Mouse (Mus musculus) midbrain, embryonic 10.5 days (tissue): ENCODE data around the gene Hsf5. TPM values are rescaled to one million over a fixed set of nuclear protein-coding genes. Genes with fewer than 3 reads are reported as not detected.

ENCODE experiments used
- DNase-seq: peaks from one replicate; pipeline ENCODE4 v3.0.0-alpha.2; 2017; ENCODE audit warnings: low spot score
- H3K27ac ChIP-seq: fragments of 300-500 bp; sonication (generic); replicated peaks from 2 replicates; pipeline ENCODE4 v1.5.1; 2016; ENCODE audit warnings: mild to moderate bottlenecking
- H3K27me3 ChIP-seq: fragments of 300-500 bp; sonication (generic); 2 replicates; pipeline ENCODE4 v1.6.1; 2016; ENCODE audit warnings: low read depth, mild to moderate bottlenecking; ENCODE audit not compliant: poor library complexity, severe bottlenecking
- H3K36me3 ChIP-seq: fragments of 300-500 bp; sonication (generic); 2 replicates; pipeline ENCODE4 v1.6.1; 2016; ENCODE audit warnings: mild to moderate bottlenecking, moderate library complexity
- H3K4me1 ChIP-seq: fragments of 300-500 bp; sonication (generic); 2 replicates; pipeline ENCODE4 v1.6.1; 2016
- H3K4me3 ChIP-seq: fragments of 300-500 bp; sonication (generic); 2 replicates; pipeline ENCODE4 v1.5.1; 2016; ENCODE audit warnings: mild to moderate bottlenecking, moderate library complexity
- H3K9me3 ChIP-seq: fragments of 300-500 bp; sonication (generic); replicated peaks from 2 replicates; pipeline ENCODE4 v1.6.1; 2016; ENCODE audit warnings: mild to moderate bottlenecking
- whole genome bisulfite sequencing: fragments of 180-500 bp; shearing (Covaris S2); methylation state at CpG from one replicate; pipeline ENCODE4 v1.1.7; 2016; 5-methylcytosine and 5-hydroxymethylcytosine counted together
- polyA plus RNA-seq: library from polyadenylated mRNA; unstranded; fragments of >200 nt; fragmentation: Nextera tagmentation; extraction: Ambion mirVana; gene quantifications from 2 replicates; pipeline ENCODE4 v1.2.1, GENCODE M21; 2016

Gene Hsf5
- polyA plus RNA-seq, 1 experiment from 2014 or later = 0.42 TPM

DNA sequence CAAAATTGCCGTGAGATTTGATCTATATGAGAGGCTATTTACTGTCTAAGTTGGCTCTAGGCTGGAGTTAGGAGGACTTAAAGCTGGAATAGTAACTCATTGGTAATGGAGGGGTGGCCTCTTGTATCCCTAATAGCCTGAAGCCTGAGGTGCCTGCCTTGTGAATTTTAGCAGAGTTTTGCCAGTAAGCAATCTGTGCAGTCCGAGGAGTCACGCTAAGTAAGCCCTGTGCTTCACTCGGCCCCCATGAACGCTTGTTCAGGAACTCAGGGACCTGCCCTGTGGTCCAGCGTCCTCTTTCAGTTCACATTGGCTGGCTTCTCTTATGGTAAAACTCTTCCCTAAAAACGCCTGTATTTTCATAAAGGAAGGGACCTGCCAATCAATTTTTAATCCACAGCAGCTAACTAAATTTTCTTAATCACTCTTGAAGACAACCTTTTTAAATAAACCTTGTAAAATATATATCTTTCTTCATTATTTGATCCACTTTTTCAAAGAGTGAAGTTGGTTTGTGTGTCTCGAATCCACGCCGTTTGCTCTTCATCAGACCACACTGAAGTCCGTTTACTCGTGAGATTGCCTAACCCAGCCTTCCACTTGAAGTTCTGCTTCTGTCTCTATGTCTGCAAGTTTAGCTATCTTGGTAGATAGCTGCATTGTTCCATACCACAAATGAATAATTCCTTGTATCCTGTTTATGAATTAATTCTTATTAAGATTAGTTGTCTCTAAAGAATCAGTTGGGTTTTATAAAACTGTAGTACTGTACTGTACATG is 49.5 kb downstream of the Hsf5 start:
- no peaks in the 10 kb centered on the region for H3K36me3 ChIP-seq
- WGBS = 86% methylated on average over 12 of the region's 12 CpGs
- no peak overlapping the region for H3K4me3 ChIP-seq
- no peaks in the 10 kb centered on the region for H3K9me3 ChIP-seq
- no peak for DNase-seq
- peaks cover 26% of the 10 kb centered on the region for H3K27me3 ChIP-seq
- peaks cover 7% of the 10 kb centered on the region for H3K4me1 ChIP-seq
- H3K27ac ChIP-seq = no peak overlapping the region

DNA sequence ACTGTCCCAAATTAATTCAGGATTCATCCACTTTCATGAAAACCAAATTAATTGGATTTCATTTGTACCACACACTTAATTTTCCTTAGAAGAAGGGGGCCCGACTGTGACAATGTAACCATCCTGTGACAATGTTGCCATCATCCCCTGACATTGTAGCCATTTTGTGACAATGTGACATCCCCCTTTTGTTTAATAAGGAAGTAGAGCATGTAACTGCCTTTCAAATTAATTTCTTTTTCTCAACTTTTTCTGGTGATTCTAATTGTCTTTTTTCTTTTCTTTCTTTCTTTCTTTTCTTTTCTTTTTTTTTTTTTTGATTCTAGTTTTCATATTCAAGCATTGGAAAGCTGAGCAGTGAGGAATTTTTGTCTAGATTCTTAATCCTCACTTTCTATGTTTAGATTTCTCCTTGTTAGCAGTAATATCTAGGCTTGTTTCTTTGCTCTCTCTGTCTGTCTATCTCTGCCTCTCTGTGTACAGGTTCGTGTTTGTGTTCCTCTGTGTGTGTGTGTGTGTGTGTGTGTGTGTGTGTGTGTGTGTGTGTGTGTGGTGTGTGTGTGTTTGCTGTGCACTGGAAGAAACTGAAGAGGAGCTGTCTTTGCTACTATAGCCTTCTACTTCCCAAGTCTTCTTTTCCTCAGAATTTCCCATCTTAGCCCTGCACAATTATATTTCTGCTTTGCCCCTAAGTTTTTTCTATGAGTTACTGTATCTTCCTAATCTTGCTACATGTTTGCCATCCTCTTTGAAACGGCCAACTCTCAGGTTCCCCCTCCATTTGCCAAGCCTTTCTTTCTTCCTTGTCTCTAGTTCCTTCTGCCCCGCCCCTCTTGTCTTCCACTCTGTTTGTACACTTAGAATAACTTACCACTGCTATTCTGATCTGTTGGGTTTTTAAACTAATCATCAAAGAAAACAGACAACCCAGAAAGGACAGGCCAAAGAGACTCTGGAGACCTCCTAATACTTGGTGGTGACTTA is 50.4 kb downstream of the Hsf5 start:
- no peaks in the 10 kb centered on the region for H3K36me3 ChIP-seq
- H3K27ac ChIP-seq = no peak overlapping the region
- no peak overlapping the region for H3K4me3 ChIP-seq
- WGBS = 77% methylated on average over 4 of the region's 4 CpGs
- H3K9me3 ChIP-seq = no peaks in the 10 kb centered on the region
- peaks cover 23% of the 10 kb centered on the region for H3K27me3 ChIP-seq
- peaks cover 6% of the 10 kb centered on the region for H3K4me1 ChIP-seq
- no peak for DNase-seq

DNA sequence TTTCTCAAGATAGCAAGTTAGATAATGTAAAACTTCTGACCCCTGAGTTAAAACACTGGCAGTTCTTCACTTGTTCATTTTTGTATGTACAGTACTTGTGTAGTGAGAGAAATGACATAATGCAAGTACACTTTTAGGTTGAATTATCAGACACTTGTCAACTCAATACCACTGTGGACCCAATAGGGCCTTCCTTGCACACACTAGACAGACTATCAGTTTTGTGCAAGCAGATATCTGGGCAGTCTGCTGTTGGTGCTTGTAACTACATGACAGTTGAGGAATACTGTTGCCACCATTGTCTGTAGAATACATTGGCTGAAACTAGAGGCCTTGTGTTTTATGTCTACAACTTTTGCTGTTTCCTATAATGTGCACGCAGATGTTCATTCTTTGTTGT is 56.3 kb downstream of the Hsf5 start:
- WGBS = 95% methylated on average over 1 of the region's 1 CpGs
- no peaks in the 10 kb centered on the region for H3K9me3 ChIP-seq
- DNase-seq = no peak
- H3K36me3 ChIP-seq = no peaks in the 10 kb centered on the region
- H3K27ac ChIP-seq = no peak overlapping the region
- H3K4me1 ChIP-seq = 0 out of 2 replicates have a peak, but pooled peaks cover 4% of the 10 kb centered on the region
- H3K27me3 ChIP-seq = no peaks in the 10 kb centered on the region
- no peak overlapping the region for H3K4me3 ChIP-seq

DNA sequence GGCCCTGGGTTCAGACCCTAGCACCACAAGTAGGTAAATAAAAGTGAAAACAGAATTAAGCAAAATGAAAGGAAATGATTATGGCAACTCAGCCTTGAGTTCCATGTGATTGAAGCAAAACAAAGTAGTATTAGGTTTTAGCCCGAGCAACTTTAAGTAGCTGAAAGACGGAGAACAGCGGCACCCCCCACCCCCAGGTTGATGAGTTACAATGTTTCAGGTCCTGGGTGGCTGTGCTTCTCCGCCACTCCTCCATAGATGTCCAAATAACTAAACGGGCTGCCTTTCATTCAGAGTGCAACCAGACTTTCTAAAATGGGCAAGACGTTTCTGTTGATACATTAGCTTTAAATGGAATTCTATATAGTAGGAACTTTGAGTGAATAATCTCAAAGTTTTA is 58.6 kb downstream of the Hsf5 start:
- Histone ChIP-seq H3K4me1 (0 out of 2 replicates have a peak, but pooled peaks cover 4% of the 10 kb centered on the region), H3K36me3 (no peaks in the 10 kb centered on the region), H3K27ac (no peak overlapping the region), H3K27me3 (no peaks in the 10 kb centered on the region), H3K9me3 (no peaks in the 10 kb centered on the region), H3K4me3 (no peak overlapping the region)
- 91% methylated on average over 6 of the region's 6 CpGs for WGBS
- DNase-seq = no peak

DNA sequence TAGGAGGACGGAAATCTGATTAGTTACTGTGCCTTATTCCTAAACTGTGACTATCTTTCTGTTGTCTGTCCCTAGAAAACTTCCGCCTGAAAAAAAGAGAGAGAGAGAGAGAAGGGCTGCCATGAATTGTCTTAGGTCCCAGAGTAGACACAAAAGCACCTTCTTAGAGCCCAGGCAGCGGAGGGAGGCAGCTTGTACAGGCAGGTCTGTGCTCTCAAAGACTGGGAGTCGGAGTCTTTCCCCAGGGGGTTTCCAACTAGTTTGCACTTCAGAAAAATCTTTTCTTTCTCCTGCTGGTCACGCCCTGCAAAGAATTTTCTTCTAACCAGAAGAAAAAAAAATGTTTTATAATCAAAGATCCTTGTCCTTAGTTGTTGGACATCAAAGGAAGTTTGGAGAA is 60.8 kb downstream of the Hsf5 start:
- H3K4me3 ChIP-seq = no peak overlapping the region
- no peak overlapping the region for H3K27ac ChIP-seq
- 49% methylated on average over 5 of the region's 5 CpGs for WGBS
- DNase-seq = no peak
- H3K36me3 ChIP-seq = no peaks in the 10 kb centered on the region
- H3K27me3 ChIP-seq = no peaks in the 10 kb centered on the region
- H3K4me1 ChIP-seq = 0 out of 2 replicates have a peak, but pooled peaks cover 4% of the 10 kb centered on the region
- no peaks in the 10 kb centered on the region for H3K9me3 ChIP-seq

DNA sequence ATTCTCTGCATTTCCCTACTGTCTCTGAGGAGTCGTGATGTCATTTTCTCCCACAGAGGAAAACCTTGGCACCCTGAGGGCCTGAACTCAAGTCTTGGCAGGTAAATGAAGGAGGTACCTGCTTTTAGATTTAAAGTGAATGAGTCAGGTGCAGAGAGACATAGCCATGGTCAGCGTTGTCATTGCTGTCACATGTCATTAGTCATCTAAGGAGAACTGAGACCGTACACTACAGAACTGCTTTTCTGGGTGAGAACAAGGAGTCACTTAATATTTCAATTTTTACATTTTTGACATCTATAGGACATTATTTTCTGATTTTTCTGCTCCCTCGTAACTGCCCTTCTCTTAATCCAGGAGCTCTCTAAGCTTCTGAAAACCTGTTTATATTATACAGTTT is 61.6 kb downstream of the Hsf5 start:
- no peaks in the 10 kb centered on the region for H3K27me3 ChIP-seq
- WGBS = 86% methylated on average over 4 of the region's 4 CpGs

DNA sequence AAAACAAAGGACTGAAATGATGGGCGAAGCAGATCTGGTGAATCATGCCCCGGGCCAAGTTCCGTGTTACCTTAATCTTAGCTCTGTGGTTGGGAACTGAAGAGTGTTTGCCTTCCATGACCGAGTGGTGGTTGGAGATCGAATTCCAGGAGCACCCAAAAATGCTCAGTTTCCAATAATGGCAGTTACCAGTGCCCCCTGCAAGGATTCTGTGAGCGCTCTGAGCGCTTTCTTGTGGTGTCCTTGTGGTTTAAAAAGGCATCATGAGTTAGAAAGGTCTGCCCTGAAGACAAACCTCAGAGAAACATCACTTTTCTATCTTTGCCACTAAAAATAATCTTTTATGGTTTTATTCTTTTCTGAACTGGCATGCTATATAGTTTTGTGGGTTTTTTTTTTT is 62.0 kb downstream of the Hsf5 start:
- no peak overlapping the region for H3K27ac ChIP-seq
- H3K27me3 ChIP-seq = no peaks in the 10 kb centered on the region
- H3K4me3 ChIP-seq = no peak overlapping the region
- WGBS = 92% methylated on average over 7 of the region's 7 CpGs
- peaks cover 10% of the 10 kb centered on the region; the same call in 1 of the 2 replicates for H3K4me1 ChIP-seq
- H3K36me3 ChIP-seq = no peaks in the 10 kb centered on the region
- no peaks in the 10 kb centered on the region for H3K9me3 ChIP-seq
- no peak for DNase-seq

More for the DNA sequence above, 61.6 kb downstream of the Hsf5 start:
- Histone ChIP-seq H3K4me1 (peaks cover 10% of the 10 kb centered on the region; the same call in 1 of the 2 replicates), H3K4me3 (no peak overlapping the region), H3K9me3 (no peaks in the 10 kb centered on the region), H3K36me3 (no peaks in the 10 kb centered on the region), H3K27ac (no peak overlapping the region)
- no peak for DNase-seq

DNA sequence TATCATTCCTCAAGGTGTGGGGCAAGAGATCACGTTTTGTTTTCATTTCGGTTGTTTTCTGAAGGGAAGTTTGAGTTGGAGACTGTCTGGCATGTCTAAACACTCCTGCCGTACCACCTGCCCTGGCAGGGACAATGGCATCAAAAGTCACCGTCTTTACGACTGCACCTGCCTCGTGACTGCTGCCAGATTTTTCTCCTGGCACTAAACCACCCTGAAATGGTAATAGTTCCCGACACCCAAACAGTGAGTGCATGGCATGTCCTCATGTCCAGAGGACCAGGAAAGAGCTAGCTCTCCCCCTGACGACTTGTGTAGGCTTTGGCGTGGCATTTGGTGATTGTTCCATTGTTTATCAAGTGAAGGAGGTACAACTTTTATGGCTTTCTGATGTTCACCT is 63.8 kb downstream of the Hsf5 start:
- Histone ChIP-seq H3K9me3 (no peaks in the 10 kb centered on the region), H3K4me1 (peaks cover 10% of the 10 kb centered on the region; the same call in 1 of the 2 replicates)
- 89% methylated on average over 9 of the region's 9 CpGs for WGBS

DNA sequence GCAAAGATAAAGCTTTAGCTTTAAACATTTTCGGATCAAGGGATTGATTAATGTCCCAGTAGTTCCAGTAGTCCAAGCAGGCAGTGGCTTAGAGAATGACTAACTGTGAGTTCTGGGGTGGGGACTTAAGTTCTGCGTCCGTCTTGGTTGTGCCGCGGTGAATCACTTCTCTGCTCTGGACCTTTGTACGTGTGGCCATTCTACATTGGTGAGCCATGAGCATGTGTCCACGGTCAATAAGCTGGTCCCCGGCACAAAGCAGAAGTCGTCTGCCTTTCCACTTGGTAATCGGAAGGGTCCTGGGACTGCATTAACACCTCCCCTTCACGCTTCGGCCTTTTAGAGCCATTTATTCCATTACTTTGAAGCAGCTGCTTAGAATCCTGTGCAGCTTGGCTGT is 65.1 kb downstream of the Hsf5 start:
- Histone ChIP-seq H3K4me3 (no peak overlapping the region), H3K4me1 (peaks cover 14% of the 10 kb centered on the region; the same call in 1 of the 2 replicates), H3K9me3 (no peaks in the 10 kb centered on the region), H3K27ac (no peak overlapping the region), H3K36me3 (no peaks in the 10 kb centered on the region), H3K27me3 (no peaks in the 10 kb centered on the region)
- no peak for DNase-seq
- 88% methylated on average over 12 of the region's 12 CpGs for WGBS

More for the DNA sequence above, 63.8 kb downstream of the Hsf5 start:
- Histone ChIP-seq H3K27ac (no peak overlapping the region), H3K27me3 (no peaks in the 10 kb centered on the region), H3K36me3 (no peaks in the 10 kb centered on the region), H3K4me3 (no peak overlapping the region)
- DNase-seq = no peak

DNA sequence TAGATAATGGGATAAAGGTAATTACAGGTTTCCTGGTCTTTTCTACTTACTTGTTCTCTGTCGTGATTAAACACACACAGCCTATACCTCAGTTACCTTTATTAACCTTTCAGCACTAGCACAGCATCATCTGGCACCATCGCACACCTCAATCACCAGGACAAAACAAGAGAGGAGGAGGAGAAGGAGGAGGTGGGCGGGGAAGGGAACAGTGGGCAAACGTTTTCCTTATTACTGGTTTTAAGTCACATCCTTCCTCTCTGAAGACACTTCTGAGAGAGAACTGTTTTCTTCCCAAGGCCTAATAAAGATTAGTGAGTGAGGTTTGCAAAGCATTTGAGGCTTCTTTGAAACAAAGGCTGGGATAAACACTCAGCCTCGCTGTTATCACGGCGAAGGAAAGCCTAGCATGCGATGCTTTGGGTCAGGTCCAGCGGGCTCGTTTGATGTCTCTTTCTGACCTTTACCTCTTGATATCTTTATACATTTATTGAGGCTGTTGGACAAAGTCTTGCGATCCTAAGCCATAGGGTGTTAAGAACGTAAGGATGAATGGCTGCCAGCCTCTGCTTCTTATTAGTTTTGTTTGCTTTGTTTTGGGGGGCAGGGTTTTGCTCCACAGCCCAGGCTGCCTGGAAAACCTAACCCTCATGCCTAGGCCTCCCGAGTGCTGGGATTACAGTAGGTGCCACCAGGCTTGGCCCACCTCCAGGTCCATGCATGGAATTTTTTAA is 66.0 kb downstream of the Hsf5 start:
- H3K9me3 ChIP-seq = no peaks in the 10 kb centered on the region
- no peak for DNase-seq
- no peaks in the 10 kb centered on the region for H3K36me3 ChIP-seq
- no peak overlapping the region for H3K27ac ChIP-seq
- no peaks in the 10 kb centered on the region for H3K27me3 ChIP-seq
- peaks cover 10% of the 10 kb centered on the region; the same call in 1 of the 2 replicates for H3K4me1 ChIP-seq
- H3K4me3 ChIP-seq = no peak overlapping the region
- 49% methylated on average over 13 of the region's 13 CpGs for WGBS

DNA sequence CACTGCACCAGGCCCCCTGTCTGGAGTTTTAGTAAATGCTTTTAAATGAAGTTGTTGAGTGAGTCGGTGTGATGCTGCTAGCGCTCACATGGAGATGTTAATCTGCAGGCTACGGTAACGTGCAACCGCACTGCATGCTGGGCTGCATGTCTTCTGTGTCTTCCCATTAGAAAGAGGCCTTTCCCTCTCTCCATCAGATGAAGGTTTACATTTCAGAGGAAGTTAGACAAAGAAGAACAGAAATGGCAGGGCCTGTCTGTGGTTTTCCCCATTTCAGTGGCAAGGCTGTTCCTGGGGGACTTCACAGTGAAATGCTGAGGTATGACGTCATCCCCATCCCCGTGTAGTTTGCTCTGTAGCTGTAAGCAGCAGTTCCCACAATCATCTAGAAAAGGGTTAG is 69.4 kb downstream of the Hsf5 start:
- no peak overlapping the region for H3K4me3 ChIP-seq
- no peaks in the 10 kb centered on the region for H3K9me3 ChIP-seq
- no peak for DNase-seq
- peaks cover 12% of the 10 kb centered on the region; the same call in 1 of the 2 replicates for H3K4me1 ChIP-seq
- WGBS = 70% methylated on average over 7 of the region's 7 CpGs
- H3K27me3 ChIP-seq = no peaks in the 10 kb centered on the region
- H3K27ac ChIP-seq = 0 out of 2 replicates have a peak overlapping the region, but pooled peaks have one; percentile 4
- H3K36me3 ChIP-seq = no peaks in the 10 kb centered on the region
